Mouse (Mus musculus): ENCODE data around the gene Eif4e.
A peak's percentile ranks its signal among the peaks of the same experiment; 100 is the strongest.

The Eif4e gene

DNA sequence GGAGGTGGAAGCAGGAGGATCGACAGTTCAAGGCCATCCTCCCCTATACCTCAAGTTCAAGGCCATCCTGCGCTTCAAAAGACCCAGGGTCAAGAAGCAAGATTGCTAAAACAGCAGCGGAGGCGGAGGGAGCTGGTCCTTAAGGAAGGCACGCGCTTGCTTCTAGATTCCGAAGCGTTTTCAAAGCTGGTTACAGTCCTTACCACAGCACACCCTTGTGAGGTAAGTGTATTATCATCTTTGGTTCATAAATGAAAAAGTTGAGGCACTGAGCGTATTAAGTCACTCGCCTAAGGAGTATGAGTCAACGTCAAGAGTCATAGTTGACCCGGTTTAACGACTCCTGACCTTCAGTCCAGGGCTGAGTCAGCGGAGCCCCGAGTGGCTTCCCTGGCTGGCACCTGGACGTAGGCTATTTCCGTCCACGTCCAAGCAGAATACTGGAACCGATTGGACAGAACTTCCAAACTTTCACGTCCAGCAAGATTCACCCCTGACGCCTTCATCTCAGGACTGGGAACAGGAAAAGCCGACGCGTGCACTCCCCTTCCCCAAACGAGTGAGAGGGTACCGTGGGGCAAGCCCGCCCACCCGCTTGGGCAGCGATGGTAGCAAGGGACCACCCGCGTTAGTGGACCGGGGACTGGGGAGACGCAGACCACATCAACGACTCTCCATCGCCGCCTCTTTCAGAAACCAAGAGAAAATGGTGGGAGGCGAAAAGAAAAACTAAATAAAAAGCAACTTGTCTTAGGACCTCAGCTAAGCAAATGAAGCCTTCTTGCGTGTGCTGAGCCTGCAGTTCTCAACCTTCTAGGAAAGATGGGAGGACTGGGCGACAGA is at the start of gene Eif4e:
Gene Eif4e, plus strand, starts transcription at position 107 of the 843 bp plus-strand sequence.
- DNase-seq (ENCODE audit: low spot score) = peak; percentile 67

DNA sequence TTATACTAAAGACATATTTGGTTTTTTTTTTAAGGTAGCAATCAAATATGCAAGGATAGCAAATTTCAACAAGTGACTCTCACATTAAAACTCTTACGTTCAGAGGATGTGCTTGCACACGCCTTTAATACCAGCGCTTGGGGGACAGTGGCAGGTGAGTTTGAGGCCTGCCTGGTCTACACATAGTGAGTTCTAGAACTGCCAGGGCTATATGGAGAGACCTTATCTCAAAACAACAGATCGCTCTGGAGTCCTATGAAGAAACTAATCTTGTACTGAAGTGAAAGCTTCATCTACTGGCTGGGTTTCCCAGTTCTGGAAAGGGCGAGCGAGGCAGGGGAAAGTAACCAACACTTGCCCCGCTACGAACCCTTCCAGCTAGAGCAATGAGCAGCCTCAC is 46.5 kb upstream of the Eif4e start:
- DNase-seq (ENCODE audit: low spot score) = no peak

- no peak for DNase-seq (ENCODE audit: low spot score)
Observed at GRCm38 (mm10) chr3:138481526-138482284, 44.3 kb upstream of the Eif4e start.

GRCm38 (mm10) chr3:138483240-138483639 is 42.7 kb upstream of the Eif4e start:
- no peak for DNase-seq (ENCODE audit: low spot score)

GRCm38 (mm10) chr3:138488584-138489326 is 37.2 kb upstream of the Eif4e start:
- no peak for DNase-seq (ENCODE audit: low spot score)

DNA sequence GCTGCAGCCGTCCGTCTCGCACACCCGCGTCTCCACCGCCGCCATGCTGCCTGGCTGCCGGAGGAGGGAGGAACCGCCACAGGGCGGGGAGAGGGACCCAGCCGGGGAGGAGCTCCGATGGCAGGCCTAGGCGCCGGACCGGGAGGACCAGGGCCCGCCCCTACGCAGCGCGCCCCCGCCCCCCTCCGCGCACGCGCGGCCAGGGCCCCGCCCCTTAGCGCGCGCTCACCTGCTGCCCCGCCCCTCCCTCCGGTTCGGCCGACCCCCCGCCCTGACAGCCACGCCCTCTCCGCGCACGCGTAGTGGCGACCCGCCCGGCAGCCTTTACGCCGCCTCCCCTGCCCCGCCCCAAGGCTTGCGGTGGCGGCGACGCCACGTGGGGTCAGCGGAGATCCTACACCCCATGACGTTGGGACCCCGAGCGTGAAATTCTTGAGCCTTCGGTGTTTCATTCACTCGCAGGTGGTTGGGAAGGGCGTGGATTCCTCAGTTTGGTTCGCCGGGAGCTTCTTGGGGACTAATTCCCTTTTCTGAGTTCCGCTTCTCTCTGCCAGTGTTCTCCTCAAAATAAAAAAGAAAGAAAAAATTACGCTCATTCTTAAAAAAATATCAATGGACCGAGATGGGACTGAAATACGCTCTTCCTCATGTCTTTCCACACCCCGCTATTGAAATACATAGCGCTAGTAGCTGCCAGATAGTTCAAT is 36.5 kb upstream of the Eif4e start, which contains the start of gene Metap1:
Gene Metap1, minus strand, starts transcription at position 189 of the 707 bp plus-strand sequence.
- peak; percentile 94 for DNase-seq (ENCODE audit: low spot score)

DNA sequence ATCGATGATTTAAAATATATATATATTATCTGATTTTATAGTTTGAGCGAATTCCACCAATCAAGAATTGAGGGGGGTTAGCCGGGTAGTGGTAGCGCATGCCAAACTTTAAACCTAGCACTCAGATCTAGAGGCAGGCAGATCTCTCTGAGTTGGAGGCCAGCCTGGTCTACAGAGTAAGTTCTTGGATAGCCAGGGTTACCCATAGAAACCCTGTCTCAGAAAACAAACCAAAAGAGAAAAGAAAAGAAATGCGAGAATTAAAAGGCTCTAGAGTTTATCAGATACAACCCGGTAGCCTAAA is 36.0 kb upstream of the Eif4e start:
- no peak for DNase-seq (ENCODE audit: low spot score)

GRCm38 (mm10) chr3:138493668-138494067 is 32.3 kb upstream of the Eif4e start:
- no peak for DNase-seq (ENCODE audit: low spot score)

- no peak for DNase-seq (ENCODE audit: low spot score)
Observed at GRCm38 (mm10) chr3:138494565-138494964, 31.4 kb upstream of the Eif4e start.

DNA sequence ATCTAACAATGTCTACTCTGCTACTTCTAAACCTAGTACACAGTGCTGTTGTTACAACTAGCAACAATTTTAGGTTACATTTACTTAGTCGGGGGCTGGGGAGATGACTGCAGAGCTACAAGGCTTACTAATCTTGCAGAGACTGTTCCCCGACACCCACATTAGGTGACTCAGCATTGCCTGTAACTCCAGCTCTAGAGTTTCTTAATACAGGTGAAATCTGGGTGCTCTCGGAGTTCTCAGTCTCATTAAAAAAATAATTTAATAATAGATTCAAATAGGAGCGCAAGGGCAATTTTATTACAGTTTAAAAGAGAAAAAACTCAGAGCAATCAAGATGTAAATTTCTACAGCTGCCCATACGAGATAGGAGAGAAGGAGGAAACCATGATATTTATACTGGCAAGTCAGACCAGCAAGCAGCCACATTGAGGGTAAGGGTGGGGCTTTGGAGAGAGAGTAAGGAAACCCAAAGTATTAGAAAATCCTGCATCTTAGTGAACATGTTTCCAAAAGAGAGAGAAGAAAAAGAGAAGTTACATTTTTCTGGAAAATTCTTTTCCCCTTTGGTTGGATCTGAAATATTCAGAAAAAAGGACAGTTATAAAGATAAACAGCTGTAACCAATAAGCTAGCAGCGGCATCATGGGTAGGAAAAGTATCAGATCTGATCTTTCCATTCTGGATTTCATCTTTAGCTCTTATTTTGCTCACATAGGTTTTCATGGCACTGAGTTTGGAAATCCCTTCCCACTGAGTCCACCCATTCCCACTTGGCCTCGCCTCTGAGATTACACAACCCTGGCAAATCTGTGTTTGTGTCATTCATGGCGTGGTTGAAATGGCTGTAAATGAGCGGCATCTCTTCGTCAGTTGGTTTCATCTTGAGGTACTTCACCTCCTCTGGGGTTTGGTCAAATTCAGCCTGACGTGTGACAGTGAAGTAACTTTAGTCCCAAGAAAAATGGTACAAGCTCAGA is 30.5 kb upstream of the Eif4e start:
- no peak for DNase-seq (ENCODE audit: low spot score)

DNA sequence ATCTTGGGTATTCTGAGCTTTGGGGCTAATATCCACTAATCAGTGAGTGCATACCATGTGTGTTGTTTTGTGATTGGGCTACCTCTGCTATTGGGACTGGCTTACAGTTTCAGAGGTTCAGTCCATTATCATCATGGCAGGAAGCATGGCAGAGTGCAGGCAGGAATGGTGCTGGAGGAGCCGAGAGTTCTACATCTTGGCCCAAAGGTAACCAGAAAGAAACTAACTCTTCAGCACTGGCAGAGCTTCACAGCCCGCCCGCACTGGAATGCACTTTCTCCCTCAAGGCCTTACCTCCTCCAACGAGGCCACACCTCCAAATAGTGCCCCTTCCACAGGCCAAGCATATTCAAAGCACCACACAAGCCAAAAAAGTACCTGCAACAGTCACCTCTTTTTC is 27.2 kb upstream of the Eif4e start:
- no peak for DNase-seq (ENCODE audit: low spot score)

DNA sequence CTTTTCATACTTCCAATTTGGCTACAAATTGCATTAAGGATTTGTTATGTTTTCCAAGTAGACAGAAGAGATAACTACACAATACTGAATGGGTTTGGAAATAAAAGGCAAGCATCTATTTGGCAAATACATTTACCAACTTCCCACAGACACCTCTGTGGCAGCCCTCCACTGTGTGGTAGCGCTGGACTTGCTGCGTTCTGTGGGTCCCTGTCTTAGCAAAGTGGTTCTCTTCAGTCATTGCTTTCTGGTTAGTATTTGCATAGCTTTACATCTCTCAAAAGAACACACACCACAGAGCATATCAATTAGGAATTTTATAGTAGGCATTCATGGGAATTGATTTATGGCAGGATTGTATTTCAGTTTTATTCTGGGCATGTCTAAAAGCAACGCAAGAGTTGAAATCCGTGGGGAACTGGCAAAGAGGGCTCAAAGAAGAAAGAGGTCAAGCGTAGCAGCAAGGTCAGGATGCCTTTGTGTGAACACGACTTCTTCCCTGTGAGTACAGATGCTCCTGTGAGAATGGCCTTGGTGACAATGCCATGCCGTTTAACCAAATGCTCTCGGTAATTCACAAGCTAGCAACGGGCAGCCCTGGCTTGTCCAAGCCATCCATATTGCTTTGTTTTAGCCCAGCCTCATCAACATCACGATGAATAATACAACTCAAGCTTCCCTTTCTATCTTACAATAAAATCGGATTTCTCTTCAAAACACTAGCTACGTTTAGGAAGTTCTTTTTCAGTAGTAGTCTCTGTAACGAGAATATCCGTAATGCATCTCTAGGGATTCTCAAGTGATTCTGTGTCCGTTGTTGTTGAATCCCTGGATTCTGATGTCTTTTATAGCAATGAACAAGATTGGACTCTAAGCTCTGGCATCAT is 25.9 kb upstream of the Eif4e start:
- no peak for DNase-seq (ENCODE audit: low spot score)

DNA sequence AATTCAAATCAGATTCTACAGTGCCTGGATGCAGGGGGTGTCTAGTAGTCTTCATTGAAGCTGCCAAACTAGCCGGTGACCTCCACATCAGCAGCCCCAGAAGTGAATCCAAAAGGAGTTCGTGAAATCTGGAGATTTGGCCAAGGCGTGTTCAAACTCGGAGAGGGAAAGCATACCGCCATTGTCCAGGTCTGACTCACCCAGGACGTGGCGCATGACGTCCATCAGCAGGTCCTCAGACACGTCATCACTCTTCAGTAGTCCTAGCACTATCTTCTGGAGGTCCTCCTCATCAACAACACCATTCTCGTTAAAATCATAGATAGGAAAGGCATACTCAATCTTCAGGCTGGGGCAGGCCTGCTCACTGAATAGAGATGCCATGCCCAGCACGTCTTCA is 22.2 kb upstream of the Eif4e start:
- no peak for DNase-seq (ENCODE audit: low spot score)

- no peak for DNase-seq (ENCODE audit: low spot score)
Observed at GRCm38 (mm10) chr3:138506749-138507148, 19.2 kb upstream of the Eif4e start.

DNA sequence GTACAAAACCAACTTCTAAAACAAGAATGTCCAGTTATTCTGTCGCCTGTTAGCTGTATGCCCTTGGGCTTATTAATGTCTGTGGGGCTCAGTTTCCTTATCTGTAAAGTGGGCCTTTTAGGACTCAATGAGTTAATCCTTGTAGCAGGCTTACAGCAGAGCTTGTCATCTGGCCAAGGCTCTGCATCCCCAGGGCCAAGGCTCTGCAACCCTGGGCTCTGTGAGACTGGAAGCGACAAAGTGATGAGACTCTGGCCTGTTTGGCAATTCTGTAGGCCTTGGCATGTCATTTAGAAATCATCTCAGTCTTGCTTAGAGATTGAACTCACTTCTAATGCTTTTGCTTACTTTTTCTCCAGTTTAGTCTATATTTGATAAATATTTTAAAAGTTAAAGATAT is 16.4 kb upstream of the Eif4e start:
- no peak for DNase-seq (ENCODE audit: low spot score)

DNA sequence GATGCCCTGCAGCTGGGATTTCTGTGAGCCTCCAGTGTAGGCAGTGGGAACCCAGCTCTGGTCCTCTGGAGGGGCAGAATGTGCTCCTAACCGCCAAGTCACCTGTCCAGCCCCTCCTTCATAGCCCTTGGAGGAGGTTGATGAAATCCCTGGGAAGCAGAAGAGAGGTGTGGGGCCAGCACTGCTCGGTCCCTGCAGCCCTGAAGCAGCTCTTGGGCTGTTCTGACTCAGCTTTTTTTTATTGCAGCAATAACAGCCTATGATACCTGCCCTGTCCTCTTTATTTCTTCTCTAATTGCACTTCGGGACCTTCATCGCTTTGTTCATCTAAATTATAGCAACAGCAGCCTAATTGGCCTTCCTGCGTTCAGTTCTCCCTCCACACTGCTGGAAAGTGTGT is 15.5 kb upstream of the Eif4e start:
- no peak for DNase-seq (ENCODE audit: low spot score)

DNA sequence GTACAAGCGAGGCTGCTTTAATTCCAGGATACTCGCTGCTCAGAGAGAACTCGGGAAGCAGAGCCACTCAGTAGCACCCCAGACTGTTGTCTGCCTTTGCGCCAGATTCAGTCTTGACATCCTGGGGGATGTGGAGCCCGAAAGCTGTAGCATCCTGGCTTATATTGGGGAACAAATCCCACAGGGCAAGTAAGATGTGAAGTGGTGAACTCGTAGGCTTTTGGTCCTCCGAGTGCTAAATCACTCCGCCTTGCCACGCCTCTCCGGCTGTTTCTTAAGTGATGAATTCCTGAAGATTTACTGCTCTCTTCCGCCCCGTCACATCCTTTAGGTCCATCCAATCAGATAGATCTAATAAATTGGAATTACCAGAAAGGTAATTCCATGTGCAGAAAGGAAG is 12.7 kb upstream of the Eif4e start:
- DNase-seq (ENCODE audit: low spot score) = no peak

DNA sequence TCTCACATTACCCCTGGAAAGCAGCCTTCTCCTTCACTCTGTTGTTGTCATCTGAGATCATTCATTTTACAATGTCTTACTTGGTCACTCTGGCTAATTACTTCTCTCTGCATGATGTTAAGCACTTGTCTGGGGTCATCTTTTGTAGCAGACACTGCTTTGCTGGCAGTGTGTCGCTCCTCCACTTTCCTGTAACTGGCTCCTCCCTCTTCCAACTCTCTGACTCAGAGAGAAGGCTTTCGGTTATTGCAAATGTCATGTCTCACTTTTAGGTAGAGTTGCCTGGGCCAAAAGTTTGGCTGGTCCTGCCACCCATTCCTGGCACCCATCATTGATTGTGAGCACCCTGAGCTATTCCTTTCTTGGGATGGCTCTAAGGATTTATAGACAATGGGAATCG is 11.2 kb upstream of the Eif4e start:
- DNase-seq (ENCODE audit: low spot score) = no peak

DNA sequence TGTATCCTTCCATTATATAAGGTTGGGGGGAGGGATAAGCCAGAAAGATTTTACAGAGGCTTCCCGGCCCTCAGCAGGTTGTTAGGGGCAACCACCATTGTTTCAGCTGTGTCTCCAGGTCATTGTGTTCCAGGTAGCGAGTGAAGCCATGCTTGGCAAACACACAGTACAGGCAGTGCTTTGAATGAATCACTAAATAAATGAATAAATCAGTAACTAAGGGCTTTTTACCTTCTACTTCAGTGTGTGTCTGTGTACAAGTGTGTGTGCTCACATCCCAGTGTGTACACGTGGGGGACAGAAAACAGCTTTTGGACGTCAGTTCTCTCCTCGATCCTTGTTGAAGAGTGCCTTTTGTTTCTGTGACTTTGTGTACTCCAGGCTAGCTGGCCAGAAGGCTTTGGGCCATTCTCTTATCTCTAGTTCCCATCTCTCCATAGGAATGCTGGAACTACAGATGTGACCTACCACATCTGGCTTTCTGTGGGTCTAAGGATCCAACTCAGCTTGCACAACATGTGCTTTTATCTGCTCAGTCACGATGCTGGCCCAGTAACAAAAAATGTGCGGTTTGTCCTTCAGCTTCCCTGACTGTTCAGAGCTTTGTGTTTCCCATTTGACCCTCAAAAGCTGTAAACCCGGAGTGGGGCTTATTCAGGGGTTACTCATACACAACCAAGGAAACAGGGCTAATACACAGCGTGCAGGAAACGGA is 10.2 kb upstream of the Eif4e start:
- no peak for DNase-seq (ENCODE audit: low spot score)
